Mouse (Mus musculus) monocyte, adult 2 months (primary cell): ENCODE measurements around the gene Tspan9.

ENCODE experiments used
- DNase-seq, 2 experiments: peaks; one replicate each; pipeline ENCODE4 v3.0.0; 2022; ENCODE audit warnings: low spot score in 2 of 2, low read depth in 1 of 2

The Tspan9 gene

GRCm38 (mm10) chr6:128133679-128134191 lies 9.7 kb downstream of the Tspan9 start:
- no peak for DNase-seq

- no peak for DNase-seq
Observed at GRCm38 (mm10) chr6:128132581-128132980, 10.8 kb downstream of the Tspan9 start.

GRCm38 (mm10) chr6:128131390-128131789 lies 12.0 kb downstream of the Tspan9 start:
- no peak for DNase-seq

GRCm38 (mm10) chr6:128130686-128131085 lies 12.7 kb downstream of the Tspan9 start:
- no peak for DNase-seq

- no peak for DNase-seq
Observed at GRCm38 (mm10) chr6:128129382-128129781, 14.0 kb downstream of the Tspan9 start.

- no peak for DNase-seq
Observed at GRCm38 (mm10) chr6:128127312-128127711, 16.1 kb downstream of the Tspan9 start.

GRCm38 (mm10) chr6:128126876-128127275 lies 16.5 kb downstream of the Tspan9 start:
- no peak for DNase-seq

- DNase-seq: no peak
Observed at GRCm38 (mm10) chr6:128125464-128125863, 17.9 kb downstream of the Tspan9 start.

GRCm38 (mm10) chr6:128124222-128124971 lies 19.0 kb downstream of the Tspan9 start:
- no peak for DNase-seq

GRCm38 (mm10) chr6:128122127-128122526 lies 21.3 kb downstream of the Tspan9 start:
- DNase-seq: no peak

GRCm38 (mm10) chr6:128121691-128122090 lies 21.7 kb downstream of the Tspan9 start:
- no peak for DNase-seq

GRCm38 (mm10) chr6:128120806-128121205 lies 22.6 kb downstream of the Tspan9 start:
- no peak for DNase-seq

- no peak for DNase-seq
Observed at GRCm38 (mm10) chr6:128118670-128119230, 24.6 kb downstream of the Tspan9 start.

GRCm38 (mm10) chr6:128116836-128117542 lies 26.4 kb downstream of the Tspan9 start:
- no peak for DNase-seq

GRCm38 (mm10) chr6:128116344-128116743 lies 27.1 kb downstream of the Tspan9 start:
- DNase-seq: no peak

GRCm38 (mm10) chr6:128115121-128115520 lies 28.3 kb downstream of the Tspan9 start:
- no peak for DNase-seq

- no peak for DNase-seq
Observed at GRCm38 (mm10) chr6:128112605-128113004, 30.8 kb downstream of the Tspan9 start.

- no peak for DNase-seq
Observed at GRCm38 (mm10) chr6:128111784-128112183, 31.6 kb downstream of the Tspan9 start.

GRCm38 (mm10) chr6:128108324-128109035 lies 34.9 kb downstream of the Tspan9 start:
- no peak for DNase-seq

- DNase-seq: peak in 1 of 2 experiments; percentile 16
Observed at GRCm38 (mm10) chr6:128107698-128108097, 35.7 kb downstream of the Tspan9 start.

- DNase-seq: no peak
Observed at GRCm38 (mm10) chr6:128106154-128106553, 37.2 kb downstream of the Tspan9 start.
